Mouse (Mus musculus): ENCODE data around the gene Pde7b.

The Pde7b gene

GRCm38 (mm10) chr10:20361542-20362449 lies 363.1 kb downstream of the Pde7b start:
- DNase-seq (ENCODE audit: low spot score in 2 of 2), result no peak

DNA sequence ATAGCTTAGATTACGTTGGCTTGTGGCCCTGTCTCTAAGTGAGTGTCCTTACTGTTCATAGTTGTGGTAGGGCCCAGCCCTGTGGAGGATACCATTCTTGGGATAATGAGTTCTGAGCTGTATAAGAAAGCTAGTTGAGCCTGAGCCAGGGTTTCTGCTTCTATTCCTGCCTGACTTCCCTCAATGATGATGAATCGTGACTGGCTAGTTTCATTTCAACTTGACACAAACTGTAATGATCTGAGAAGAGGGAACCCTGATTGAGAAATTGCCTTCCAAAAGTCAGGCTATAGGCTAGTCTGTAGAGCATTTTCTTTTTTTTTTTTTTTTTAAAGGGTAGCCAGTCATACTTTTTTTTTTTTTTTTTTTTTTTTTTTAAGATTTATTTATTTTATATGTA lies 376.0 kb downstream of the Pde7b start:
- no peak for DNase-seq (ENCODE audit: low spot score in 2 of 2)
